Mouse (Mus musculus) cerebellum, adult 11 months (tissue): ENCODE results near the gene Gm45213.
"Not testable (repeated sequence)": the region's sequence is repeated elsewhere in the genome, so short reads cannot be mapped to it uniquely, and the experiment has no call there.

Experiments
- DNase-seq: peaks from one replicate; pipeline ENCODE4 v3.0.0; 2022

Gm45213 gene

DNA sequence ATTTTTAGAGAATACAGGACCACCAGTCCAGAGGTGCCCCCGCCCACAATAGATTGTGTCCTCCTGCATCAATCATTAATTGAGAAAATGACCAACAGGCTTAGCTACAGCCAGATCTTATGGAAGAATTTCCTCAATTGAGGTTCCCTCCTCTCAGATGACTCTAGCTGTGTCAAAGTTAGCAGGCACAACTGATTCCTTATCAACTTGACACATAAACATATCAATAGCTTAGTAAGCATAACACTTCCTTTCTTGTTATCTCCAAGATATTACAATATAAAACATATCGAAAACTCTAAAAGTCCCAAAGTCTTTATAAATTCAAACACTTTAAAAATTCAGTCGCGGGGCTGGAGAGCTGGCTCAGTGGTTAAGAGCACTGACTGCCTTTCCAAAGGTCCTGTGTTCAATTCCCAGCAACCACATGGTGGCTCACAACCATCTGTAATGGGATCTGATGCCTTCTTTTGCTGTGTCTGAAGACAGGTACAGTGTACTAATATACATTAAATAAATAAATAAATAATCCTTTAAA lies 10.6 kb downstream of the Gm45213 start:
- DNase-seq = no peak

DNA sequence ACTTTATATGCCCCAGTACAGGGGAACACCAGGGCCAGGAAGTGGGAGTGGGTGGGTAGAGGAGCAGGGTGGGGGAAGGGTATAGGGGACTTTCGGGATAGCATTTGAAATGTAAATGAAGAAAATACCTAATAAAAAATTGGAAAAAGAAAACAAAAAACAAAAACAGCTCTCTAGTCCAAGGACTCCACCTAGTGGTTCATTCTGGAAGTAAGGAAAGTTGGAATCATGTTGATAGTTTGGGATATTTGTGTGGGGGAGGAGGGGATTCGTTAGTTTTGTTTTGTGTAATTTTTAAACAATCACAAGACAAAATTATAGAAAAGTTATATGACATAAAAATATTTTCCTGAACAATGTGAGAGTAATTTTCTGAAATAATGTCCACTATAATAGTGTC lies 12.0 kb downstream of the Gm45213 start:
- not testable (repeated sequence) for DNase-seq

DNA sequence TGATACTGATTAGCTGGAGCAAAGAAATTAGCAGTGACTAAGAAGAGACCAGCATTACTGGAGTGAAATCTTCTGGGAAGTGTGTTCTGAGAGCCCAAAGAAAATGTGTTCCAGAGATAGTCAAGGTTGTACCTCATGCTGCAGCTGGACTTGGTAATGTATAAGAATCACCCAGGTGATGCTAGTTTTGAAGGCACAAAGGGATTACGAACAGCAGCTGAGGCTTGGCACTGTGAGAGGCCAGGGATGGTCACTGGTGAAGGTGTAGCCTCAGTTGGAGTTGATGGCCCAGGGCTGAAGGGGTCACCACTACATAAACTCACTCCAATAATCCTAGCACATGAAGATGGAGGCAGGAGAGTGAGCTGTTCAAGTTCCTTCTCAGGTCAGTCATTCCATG lies 15.3 kb downstream of the Gm45213 start, which contains the start of gene Snrpa1:
Gene Snrpa1 (plus strand): TSS at position 301 of the 400 bp plus-strand sequence.
- no peak for DNase-seq

DNA sequence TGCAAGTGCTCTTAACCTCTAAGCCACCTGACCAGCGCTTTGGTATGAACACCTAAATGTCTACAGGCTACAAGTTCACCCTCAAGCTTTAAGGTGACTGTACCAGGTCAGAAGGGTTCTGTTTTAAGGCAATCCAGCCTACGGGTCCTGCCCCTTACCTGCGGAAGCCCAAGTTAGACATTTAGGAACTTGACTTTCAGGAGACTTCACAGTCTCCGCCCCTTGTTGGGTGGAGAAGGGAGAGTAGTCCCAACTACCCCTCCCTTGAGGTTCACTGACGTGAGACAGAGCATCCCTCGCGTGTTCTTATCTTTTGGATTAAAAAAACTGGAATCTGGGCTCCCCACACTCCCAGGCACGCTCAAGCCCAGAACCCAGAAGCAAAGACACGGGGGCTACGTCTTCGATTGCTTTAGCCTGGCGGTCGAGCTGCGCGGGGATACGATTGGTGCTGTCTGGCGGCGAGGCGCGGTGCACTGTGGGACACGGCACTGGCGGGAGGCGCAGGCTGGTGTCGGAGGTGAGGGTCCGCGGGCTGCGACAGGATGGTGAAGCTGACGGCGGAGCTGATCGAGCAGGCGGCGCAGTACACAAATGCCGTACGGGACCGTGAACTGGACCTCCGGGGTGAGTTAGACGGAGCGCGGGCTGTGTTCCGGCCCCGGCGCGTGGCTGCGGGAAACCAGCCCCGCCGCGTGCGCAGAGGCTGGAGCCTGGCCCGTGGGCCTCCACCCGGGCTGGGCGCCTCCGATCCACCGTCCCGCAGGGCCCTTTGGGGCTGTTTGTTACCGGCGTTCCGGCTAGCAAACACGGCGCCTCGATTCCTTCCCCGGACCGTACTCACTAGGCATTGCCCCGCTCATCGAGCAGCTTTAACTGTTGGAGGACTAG lies 16.9 kb downstream of the Gm45213 start:
- peak; percentile 76 for DNase-seq

DNA sequence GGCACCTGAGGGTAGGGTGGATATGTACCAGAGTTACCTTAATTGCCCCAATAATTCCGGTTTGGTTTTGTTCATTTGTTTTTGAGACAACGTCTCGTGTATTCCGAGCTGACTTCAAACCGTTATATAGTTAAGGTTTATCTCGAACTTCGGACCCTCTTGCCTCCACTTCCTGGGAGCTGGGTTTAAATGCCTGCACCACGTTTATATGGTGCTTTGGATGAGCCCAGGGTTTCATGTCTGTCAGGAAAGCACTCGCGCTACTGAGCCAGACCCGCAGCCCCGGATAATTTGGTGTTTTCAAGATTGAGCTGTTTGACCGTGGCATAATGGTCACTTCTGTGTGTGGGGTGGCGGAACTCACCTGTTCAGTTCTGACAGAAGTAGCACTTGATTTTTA lies 17.7 kb downstream of the Gm45213 start:
- no peak for DNase-seq

DNA sequence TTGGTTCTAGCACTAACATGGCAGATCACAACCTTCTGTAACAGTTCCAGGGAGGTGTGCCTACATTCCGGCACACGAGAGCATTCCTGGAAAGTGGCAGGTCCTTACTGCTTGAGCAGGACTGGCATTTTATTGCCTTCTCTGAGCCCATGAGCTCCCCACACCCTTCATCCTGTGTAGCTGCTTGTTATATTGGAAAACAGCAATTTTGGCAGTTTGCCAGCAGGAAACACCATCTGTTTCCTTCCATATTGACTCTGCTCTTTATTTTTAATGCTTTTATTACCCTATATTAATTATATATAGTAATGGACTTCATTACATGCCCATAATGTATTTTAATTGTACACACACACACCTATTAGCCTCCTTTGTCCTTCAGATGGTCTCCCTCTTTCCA lies 33.0 kb downstream of the Gm45213 start:
- no peak for DNase-seq

DNA sequence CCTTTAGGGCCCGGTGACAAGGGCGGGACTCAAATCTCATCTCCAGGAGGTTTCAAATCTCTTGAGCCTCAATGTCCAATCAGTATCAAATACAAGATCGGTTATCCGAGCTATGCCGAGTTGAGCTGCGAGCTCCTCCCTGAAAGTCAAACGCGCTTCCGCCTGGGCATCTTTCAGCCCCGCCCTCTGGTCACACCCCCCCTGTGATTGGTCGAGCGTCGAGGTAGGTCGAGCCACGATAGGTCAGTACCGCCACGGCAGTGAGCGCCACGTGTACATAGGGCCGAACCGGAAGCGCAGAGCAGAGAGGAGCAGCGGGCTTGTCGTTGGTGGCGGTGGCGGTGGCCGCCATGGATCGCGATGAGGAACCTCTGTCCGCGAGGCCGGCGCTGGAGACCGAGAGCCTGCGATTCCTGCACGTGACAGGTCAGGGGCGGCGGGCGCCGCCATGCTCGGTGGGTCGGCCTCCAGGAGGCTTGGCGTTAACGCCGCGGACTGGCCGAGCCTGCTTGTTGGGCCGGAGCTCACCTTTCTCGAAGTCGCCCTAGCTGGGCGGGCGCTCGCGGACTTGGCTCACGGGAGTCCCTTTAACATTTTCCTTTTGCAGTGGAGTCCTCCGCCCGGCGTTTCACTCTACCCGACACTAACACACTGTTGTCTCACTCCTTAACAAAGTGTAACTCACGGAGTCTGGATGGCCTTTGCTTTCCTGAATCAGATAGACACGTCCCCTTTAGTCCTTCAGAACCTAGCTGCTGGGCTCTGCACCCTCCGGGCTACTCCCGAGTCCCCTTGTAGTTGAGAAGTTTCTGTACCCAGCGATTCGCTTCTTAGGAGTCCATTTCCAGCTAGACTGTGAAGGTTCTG lies 36.2 kb downstream of the Gm45213 start, which contains the start of gene Selenos:
Gene Selenos (plus strand): TSS at position 286 of the 867 bp plus-strand sequence.
- peak; percentile 91 for DNase-seq

DNA sequence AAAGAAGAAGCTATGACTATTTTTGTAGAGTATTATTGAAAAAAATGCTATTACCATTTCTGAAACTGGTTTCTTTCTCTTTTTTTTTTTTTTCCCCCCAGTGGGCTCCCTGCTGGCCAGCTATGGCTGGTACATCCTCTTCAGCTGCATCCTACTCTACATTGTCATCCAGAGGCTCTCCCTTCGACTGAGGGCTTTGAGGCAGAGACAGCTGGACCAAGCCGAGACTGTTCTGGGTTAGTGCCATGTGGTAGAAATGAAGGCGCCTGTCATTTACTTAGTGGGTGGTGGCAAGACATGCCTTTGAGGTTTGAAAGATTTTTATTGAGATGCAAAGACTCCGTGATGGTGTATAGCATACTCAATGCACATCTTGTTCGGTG lies 36.8 kb downstream of the Gm45213 start:
- no peak for DNase-seq

DNA sequence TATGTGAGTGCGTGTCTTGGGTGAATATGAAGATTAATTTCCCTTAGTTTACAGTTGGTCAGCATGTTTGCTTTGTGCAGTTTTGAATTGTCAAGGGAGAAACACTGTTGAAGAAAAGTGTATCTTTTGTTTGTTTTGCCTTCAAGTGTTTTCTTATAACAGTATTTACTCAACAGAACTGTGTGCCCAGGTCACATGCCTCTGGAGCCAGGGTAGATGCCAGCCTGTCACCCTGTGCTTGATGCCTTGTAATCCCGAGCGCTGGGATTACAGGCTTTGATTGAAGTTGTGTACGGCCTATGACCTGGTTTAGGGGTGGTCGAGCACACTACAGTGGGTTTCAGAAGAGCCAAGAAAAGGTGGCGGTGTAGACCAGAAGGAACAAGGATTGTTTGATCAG lies 40.4 kb downstream of the Gm45213 start:
- no peak for DNase-seq

DNA sequence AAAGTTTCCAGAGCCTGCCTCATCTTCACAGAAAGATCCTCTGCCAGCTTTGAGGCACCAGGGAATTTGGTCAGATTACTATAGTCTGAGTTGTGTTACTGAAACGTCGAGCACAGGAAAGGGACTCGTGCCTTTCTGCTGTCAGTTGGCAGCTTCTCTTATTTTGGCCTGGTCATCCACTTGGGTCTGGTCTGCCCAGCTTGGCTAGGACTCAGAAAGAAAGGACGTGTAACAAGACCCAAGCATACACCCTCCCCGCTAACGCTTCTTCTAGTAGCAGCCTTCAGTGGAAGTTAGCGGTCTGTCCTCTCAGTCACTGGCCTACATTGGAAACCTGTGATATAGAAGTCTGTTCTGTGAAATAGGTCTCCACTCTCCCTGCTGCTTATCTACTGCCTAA lies 41.1 kb downstream of the Gm45213 start:
- no peak for DNase-seq

DNA sequence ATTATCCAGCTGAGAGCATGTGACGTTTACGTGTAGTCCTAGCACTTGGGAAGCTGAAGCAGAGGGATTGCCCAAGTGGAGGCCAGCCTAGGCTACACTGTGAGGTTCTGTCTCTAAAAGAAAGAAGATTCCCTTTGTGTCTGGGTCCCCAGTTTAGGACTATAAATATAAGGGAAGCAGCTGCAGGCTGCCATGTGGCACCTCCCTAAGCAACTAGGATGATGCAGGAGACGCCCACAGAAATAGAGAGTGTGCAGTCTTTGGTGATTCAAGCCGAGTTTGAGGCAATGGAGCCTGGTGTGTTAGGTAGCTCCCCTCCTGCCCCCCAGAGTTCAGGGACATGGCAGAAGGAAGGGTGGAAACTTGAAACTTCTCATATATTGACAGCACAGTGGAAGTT lies 44.2 kb downstream of the Gm45213 start:
- DNase-seq = no peak

DNA sequence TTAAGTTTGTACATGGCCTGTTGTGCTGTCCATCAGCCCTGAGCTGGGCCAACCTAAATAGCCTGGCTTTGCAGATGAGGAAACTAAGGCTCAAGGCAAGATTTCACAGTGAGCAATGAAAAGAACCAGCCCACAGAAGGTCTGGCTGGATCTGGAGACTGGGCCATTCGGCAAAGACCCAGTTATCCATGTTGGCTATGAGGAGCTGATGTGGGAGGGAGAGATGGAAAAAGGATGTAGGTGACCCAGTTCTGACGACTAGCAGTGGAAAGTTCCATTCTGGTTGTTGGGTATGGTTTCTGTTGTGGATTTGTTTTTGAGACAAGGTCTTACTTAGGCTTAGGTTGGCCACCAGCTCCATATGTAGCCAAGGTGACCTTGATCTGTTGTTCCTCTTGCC lies 44.7 kb downstream of the Gm45213 start:
- no peak for DNase-seq

DNA sequence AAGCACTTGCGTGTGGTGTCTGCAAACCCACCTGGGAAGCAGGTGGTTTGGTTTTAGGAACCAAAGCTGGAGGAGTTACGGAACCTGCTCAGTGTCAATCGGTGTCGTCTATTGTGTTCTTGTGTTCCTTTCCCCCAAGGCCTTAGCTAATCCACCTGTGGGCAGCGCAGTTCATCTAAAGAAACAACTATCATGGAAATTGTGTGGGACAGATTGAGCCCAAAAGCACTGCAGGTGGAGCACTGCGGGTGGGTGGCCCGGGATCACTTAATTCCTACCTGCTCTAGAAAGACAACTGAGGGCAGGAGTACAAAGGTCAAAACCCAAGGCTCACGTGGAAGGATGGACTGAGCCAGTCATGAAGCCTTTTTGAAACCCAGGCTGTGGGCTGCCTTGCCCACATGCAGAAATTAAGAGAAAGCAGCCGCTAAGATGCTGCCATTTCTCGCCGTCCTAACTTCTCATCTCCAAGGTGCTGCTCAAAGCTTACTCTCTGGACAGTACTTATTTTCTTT lies 47.3 kb downstream of the Gm45213 start:
- DNase-seq = no peak

DNA sequence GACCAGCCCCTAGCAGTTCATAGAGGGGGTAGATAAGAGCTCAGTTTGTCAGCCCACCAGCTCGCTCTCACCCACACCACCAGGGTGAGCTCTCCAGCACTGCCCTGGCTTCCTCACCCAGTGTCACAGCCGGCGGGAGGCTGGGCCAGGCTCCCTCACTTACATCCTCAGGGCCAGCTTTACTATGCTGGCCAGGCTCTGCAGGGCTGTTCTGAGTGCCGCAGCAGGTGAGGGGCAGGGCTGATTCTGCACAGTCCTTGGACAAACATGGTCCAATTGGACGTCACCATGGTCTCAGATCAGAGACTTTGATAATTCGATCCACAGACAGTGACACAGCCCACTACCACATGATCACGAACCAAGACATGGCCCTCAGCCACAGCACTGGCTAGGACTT lies 48.2 kb downstream of the Gm45213 start:
- no peak for DNase-seq

DNA sequence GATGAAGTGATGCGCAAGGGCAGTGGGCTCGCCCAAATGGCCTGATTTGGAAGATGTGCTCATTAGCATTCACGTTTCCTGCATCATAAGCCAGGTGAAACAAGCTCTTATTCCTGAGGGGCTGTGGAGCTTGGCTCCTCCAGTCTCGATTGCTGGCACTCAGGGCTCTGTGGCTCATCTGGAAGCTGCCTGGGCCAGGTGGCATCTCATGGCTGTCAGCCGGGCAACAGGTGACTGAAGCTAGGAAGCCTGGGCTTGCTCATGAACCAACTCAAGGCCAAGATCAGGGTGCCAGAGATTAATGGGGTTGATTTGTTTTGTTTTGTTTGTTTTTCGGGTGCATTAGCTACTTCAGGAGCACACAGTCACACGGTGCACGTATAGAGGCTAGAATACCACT lies 49.3 kb downstream of the Gm45213 start:
- peak; percentile 33 for DNase-seq

DNA sequence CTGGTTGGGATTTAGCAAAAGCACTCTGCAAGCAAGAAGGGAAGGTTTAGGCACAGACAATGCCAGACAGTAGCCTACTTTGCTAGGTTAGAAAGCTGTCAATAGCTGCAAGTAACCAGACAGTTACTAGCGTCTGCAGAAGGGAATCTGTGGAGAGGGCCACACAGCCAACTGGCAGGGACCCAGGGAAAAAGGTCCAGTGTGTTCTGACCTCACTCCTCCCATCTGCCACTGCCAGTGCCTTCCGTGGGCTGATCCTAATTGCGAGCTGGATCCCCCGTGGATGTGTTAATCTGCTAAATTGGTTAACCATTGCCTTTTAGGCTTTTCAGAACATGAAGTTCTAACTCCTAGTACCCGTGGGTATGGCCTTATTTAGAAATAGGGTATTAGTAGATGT lies 50.7 kb downstream of the Gm45213 start:
- DNase-seq = peak; percentile 40

DNA sequence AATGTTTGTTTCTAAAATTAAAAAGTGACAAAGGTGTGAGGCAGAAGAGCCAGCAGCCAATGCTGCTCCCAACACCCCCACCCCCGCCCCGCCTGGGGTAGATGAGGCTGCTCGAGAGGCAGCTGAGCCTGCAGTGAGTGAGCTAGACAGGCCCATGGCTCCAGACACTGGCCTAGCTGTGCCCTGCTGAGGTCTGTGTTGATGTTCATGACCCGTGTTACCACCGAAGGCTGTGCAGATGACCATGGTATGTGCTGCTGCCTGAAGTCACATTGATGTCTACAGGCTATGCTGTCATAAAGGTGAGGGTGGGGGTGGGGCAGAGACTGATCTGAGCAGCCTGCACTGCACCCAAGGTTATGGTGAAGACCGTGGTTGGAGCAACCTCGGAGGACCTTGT lies 55.4 kb downstream of the Gm45213 start:
- DNase-seq = no peak

DNA sequence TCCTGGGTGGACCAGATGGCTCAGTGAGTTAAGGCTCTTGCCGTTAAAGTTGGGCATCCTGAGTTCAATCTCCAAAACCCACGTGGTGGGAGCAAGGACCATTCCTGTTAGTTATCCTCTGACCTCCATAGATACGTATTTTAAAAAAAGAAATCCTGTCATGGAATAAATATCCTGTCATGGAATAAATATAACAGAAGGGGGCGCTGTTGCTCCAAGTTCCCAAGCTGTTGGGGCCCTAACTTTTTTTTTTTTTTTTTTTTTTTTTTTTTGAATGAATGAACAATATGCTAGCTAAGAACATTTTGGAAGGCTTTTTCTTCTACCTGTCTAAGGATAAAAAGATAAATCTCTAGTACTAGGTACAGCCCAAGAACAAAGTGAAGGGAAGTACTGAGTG lies 58.5 kb downstream of the Gm45213 start:
- no peak for DNase-seq

DNA sequence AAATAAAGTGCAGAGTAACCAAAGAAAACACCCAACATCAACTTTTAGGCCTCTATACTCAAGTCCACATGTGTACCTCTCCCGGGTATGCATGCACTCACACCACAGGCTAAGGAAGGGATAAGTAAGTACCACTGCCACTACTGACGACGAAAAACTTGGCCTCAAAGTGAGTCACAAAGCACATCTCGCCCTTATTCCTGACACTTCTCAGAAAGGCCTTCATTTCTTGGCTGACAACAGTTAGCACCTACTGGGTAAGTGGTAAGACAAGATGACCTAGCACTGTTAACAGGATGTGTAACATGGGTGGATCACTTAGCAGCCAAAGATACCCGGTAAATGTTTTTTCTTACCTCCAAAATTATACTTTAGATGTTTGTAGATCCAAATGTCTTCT lies 61.1 kb downstream of the Gm45213 start:
- DNase-seq = no peak

DNA sequence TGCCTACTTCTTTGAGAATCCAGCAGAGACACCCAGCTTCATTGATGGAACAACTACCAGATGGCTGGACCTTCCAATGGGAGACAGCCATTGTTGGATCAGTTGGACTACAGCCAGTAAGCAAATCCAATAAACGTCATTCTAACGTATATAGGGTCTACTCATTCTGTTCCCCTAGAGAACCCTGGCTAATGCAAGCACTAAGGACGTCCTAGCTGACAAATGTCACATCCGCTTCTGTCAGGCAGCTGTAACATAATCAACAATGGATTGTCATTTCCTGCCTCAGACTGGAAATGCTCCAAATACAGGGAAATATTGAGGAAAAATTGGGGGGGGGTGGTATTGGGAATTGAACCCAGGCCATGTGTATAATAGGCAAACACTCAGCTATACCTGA lies 62.4 kb downstream of the Gm45213 start:
- no peak for DNase-seq

DNA sequence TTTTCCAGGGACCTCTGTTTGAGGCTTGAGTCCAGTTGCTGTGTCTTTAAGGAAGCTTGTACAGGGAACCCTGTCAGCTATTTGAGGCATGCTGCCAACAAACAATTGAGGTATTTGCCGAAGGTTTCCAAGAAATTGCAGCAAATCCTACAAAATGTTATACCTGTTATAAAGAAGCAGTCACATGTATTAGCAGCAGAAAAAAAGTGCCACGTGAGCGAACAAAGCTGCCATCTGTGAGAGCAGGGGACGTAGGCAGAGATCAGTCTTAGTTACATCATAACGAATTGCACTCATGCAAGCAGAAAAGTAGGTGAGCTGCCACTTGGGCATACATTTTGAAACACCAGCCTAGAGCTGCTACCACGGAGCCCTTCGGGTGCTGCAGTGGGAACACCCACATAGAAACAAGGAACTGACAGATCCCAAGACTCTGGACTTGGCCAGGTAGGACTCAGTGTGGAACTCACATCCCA lies 63.2 kb downstream of the Gm45213 start:
- DNase-seq = no peak

DNA sequence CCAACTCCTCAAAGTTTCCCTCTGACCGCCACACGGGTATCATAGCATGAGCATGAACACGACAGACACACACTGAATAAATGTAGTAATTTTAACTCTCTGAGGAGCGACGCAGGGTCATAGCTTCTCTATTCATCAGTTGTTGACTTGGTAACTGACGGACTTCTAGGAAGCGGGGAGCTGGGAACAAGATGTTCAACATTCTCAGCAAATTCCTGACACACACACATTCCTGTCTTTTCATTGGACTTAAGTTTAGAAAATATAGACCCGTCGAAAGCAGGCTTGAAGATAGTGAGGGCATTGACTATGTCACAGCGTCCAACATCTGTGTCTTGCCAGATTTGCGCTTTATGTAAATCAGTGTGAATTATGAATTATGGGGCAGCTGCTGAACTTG lies 63.8 kb downstream of the Gm45213 start:
- no peak for DNase-seq

DNA sequence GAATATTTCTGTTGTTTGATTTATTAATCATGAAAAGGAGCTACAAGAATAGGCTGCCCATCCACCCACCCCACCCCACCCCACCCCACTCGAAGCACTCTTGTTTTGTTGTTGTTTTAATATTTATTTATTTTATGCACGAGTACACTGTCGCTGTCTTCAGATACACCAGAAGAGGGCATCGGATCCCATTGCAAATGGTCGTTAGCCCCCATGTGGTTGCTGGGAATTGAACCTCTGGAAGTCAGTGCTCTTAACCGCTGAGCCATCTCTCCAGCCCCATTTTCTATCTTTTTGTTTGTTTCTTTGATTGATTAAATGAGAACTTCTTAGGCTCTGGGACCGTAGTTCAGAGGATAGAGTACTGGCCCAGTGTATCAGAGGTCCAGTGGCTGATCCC lies 64.5 kb downstream of the Gm45213 start:
- no peak for DNase-seq
